Mouse (Mus musculus): ENCODE results near the gene Hfe2. TPM values are rescaled to one million over a fixed set of nuclear protein-coding genes. Genes with fewer than 3 reads are reported as not detected.
"Not testable (repeated sequence)": the region's sequence is repeated elsewhere in the genome, so short reads cannot be mapped to it uniquely, and the experiment has no call there.

The Hfe2 gene
- 0.13 and 0.18 TPM in 2 replicates for polyA plus RNA-seq (2015; fragmentation: Nextera tagmentation; extraction: Ambion mirVana)

DNA sequence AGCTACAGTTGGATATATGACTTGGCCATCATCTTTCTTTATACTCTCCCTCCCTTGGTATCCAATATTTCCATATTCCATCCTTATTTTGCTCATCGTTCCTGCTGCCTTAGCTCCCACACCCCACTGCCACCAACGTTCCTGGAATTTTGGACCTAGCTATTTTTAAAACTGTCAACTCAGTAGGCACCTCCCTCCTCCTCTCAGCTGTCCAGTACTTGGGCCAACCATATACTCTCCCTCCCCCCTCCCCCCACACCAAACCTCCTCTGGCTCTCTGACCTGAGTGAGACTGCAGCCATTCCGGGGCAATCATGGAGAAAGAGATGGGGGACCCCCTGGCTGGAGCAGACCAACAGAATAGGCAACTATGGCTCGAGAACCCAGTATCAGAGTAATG is at the start of gene Hfe2:
Gene Hfe2, plus strand, starts transcription at position 259 of the 400 bp plus-strand sequence.
- no peak for DNase-seq (ENCODE audit: low spot score)

DNA sequence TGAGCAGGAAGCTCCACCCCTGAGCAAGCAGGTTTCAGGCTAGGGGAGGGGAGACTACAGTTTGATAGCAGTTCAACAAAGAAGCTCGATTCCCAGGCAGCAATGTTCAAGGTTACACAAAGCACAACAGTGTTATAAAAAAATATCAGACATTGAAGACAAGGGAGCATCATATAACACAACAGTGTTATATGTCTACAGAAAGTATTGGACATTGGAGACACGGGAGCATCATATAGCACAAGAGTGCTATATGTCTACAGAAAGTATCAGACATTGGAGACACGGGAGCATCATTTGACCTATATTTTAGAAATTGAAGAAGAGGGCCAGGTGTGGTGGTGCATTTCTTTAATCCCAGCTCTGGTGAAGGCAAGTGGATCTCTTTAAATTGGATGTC is 47.9 kb upstream of the Hfe2 start:
- DNase-seq (ENCODE audit: low spot score) = no peak

DNA sequence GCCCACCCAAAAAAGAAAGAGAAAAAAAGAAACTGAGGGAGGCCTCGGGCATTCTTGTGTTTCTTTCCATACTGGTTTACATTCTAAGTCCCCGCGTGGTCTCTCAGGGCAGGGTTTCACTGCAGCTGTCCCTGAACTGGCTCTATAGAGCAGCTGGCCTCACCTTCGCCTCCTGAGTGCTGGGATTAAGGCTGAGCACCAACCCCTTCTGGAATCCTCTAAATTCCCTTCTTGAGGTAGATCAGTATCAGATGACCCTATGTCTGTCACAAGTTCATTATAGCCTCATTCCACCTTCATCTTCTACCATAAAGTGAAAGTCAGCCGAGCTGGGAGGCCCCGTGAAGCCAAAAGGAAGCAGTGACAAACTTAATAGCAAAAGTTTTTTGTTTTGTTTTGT is 47.4 kb upstream of the Hfe2 start:
- no peak for DNase-seq (ENCODE audit: low spot score)

DNA sequence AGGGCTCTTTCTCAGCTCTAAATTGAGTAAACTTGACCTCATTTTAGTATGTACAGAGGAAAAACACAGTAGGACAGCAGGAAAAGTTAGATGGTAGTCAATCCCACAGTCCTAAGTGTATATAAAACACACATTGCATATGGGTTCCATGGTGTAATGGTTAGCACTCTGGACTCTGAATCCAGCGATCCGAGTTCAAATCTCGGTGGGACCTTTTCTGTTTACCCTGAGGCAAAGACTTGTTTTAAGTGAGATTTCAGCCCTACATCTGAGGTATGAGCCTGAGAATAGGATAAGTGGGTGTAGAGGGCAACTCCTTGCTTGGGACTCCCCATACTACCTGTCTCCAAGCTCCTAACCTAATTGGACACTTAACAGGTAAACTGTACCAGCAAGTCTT is 45.7 kb upstream of the Hfe2 start:
- DNase-seq (ENCODE audit: low spot score) = peak; percentile 34

DNA sequence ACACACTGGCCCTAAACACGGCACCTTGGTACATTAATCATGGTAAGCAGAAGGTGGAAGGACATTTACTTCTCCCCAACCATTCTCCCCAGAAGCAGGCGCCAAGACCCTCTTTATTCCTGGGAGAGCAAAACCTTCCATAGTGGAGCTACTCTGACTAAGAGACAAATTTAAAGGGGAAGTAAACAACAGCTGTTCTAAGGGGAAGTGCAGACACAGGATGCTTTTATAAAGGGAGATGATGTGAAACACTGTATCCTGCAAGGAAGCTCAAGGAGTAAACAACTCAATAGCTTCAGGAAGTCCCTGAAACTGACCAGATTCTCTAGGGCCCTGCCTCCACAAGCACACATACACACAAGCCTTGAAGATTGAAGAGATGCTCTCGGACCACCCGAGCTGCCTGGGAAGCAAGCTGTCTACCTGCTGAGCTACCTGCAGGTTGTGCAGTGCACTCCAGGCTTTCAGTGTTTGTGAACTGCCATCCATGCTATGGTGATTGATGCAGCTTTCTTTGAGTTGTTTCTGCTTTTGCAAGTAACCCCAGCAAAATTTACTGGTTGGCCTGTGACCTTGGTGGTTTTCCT is 44.2 kb upstream of the Hfe2 start:
- DNase-seq (ENCODE audit: low spot score) = no peak

DNA sequence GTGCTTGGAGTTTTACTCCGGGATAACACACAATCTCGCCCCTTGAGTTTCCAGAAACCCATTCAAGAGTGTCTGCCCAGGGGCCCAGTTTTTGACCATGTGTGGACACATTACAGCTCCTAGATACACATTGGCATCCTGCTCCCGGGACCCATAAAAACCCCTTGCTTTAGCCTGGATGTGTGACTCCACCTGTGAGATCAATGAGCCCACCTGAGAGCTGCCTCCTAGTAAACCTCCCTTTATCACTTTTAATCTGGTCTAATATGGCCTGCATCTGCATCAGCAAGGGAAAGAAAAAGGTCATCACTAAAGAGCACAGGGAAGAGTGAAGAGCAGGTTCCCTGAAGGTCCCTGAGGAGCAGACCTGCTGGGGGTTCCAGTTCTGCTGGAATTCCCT is 43.1 kb upstream of the Hfe2 start:
- DNase-seq (ENCODE audit: low spot score) = no peak

DNA sequence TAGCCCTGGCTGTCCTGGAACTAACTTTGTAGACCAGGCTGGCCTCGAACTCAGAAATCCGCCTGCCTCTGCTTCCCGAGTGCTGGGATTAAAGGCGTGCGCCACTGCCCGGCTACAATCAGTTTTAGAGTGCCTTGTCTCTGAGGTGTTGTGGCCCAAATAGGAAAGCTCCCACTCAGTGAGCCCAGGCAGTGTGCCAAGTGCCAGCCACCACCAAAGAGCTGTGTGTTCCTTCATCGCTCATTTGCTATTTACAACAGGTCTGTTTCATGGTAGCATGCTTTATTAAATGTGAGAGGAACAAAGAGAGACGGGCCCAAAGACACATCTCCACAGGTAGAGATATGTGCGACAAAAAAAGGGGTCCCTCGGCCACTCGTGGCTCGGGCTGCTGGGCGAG is 42.5 kb upstream of the Hfe2 start:
- no peak for DNase-seq (ENCODE audit: low spot score)

DNA sequence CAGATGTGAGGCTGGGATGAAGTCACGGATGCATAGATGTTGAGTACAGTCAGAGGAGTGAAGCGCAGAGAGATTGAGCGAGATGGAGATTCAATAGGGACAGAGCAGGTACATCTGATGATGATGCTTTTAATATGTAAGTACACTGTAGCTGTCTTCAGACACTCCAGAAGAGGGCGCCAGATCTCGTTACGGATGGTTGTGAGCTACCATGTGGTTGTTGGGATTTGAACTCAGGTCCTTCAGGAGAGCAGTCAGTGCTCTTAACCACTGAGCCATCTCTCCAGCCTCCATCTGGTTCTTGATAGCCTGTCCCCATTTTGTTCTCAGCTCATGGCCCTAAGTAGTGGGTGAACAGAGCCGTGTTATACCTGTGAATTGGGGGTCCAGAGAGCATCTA is 41.9 kb upstream of the Hfe2 start:
- not testable (repeated sequence) for DNase-seq (ENCODE audit: low spot score)

DNA sequence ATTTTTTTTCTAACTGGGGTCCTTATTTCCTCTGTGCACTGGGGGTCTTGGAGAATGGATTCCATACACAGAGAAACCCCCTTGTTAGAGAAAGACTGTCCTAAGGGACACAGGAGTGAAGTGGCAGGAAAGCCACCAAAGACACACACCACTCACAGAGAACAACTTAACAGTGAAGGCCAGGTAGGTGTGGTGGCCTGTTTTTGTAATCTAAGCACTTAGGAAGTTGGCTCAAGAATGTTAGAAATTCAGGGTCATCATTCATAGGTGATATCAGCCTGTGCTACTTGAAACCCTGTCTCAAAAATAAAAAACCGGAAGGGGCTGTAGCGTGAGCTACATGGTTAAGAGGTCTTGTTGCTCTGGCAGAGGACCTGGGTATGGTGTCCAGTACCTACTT is 41.0 kb upstream of the Hfe2 start:
- no peak for DNase-seq (ENCODE audit: low spot score)

DNA sequence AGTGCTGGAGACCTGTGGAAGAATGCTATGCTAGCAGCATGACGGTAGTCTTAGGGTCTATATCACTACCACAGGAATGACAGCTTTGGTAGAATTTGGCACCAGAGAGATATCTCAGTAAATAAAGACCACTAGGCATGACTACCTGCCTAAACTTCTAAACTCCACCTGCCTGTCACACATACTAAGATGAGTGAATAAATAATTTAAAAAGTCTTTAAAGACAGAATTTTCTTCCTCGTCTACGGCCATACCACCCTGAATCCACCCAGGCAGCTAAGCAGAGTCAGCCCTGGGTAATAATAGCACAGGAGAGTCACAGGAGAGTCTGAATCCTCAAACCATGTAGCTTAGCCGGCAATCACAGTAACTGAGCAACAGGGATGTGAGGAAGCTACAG is 40.1 kb upstream of the Hfe2 start:
- DNase-seq (ENCODE audit: low spot score) = no peak

DNA sequence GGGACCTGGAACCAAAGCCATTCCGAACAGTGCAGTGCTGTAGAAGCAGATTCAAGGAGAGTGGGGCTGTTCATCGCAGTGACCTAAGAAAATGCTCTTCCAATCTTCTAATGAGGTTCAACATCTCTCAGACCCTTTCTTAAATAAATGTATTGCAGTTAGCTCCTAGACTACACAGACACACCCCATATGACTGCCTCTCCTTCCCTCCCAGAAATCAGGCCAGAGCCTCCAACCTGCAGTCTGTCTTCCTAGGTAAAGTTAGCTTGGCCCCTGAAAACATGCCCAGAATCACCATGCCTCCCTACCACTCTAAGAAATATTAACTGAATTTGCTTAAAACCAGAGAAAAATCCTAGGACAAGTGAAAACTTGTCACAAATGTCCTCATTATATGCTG is 39.6 kb upstream of the Hfe2 start:
- DNase-seq (ENCODE audit: low spot score) = no peak

DNA sequence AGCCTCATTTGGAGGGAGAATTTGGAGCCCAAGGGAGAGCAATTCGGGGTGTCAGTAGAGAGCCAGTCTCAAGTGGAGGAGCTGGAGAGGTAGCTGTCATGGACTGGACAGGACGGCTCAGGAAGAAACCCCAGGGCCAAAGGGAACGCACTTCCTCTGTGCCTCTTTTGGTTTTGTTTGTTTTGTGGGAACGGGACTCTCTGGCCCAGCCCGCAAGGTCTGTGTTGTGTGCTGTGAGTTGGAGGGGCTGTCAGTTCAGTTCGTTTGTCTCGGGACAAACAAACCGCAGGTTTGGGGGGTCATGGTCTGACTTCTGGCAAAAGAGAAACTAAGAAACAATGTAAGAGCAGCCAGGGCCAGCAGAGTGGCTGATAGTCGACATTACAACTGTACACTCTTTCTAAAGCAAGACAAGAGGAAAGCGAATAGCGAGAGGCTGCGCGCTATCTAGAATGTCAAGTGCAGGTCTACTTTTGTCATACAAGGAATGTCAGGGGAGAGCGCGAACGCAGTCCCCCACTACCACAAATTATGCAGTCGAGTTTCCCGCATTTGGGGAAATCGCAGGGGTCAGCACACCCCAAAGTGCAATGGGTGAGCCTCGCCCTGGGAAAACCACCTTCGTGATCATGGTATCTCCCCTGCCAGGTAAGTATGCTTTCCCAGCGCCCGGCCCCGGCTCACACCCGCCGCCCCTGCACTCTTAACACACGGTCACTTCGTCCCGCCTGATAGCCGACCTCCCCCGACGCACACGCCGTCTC is 38.7 kb upstream of the Hfe2 start:
- not testable (repeated sequence) for DNase-seq (ENCODE audit: low spot score)

DNA sequence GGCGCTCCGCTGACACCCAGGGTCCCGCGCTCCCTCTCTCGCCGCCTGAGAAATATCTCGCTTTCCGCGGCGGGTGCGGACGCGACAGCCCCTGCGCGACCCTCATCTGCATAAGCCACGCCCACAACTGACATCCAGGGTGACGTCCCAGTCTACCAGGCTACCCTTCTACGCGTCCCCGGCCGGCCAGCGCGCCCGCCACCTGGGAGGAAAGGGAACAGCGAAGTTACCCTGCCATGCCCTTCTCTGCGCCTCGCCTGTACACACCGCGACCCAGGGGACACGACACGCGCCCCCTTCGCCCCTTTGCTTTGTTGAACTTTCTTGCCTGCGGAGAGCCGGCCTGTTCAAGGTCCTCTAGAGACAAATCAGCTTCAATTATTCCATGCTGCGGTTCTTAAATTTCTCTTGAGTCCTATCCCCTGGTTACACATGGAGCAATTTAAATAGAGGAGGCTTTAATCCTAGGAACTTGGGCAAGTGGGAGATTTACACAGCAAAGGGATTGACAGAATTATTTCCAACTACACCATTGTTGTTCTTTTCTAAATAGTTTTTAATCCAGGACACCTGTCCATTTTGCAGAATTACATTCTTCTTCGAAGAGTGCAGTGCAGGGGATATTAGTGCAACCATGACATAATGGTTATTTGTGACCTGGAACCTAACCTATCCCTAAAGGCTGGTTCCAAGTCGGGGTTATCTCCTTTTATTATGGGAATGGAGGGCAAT is 38.0 kb upstream of the Hfe2 start:
- peak; percentile 50 for DNase-seq (ENCODE audit: low spot score)

DNA sequence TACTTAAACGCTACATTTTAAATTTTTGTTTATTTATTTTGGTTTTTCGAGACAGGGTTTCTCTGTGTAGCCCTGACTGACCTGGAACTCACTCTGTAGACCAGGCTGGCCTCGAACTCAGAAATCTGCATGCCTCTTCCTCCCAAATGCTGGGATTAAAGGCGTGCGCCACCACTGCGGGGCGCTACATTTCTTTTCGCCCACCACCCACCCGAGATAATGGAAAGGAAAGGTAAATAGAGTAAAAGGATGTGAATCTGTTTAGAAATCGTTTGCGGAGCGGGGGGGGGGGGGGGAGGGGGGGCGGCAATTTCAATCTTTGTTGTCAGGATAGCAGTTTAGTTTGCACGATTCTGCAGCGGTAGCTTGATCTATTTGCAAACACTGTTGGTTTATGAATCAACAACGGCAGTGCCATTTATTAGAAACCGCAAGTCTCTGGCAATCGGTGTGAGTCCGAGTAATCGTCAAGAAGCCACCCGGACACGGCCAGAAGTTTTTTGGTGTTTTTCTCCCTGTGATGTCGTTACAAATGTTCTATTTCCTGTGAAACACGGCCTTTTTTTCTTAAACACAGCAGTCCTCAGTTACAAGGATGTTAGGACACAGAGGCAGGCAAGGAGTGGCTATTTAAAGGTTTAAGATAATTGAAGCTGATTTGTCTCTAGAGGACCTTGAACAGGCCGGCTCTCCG is 37.2 kb upstream of the Hfe2 start:
- peak; percentile 69 for DNase-seq (ENCODE audit: low spot score)

DNA sequence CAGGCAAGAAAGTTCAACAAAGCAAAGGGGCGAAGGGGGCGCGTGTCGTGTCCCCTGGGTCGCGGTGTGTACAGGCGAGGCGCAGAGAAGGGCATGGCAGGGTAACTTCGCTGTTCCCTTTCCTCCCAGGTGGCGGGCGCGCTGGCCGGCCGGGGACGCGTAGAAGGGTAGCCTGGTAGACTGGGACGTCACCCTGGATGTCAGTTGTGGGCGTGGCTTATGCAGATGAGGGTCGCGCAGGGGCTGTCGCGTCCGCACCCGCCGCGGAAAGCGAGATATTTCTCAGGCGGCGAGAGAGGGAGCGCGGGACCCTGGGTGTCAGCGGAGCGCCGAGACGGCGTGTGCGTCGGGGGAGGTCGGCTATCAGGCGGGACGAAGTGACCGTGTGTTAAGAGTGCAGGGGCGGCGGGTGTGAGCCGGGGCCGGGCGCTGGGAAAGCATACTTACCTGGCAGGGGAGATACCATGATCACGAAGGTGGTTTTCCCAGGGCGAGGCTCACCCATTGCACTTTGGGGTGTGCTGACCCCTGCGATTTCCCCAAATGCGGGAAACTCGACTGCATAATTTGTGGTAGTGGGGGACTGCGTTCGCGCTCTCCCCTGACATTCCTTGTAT is 36.6 kb upstream of the Hfe2 start:
- not testable (repeated sequence) for DNase-seq (ENCODE audit: low spot score)

DNA sequence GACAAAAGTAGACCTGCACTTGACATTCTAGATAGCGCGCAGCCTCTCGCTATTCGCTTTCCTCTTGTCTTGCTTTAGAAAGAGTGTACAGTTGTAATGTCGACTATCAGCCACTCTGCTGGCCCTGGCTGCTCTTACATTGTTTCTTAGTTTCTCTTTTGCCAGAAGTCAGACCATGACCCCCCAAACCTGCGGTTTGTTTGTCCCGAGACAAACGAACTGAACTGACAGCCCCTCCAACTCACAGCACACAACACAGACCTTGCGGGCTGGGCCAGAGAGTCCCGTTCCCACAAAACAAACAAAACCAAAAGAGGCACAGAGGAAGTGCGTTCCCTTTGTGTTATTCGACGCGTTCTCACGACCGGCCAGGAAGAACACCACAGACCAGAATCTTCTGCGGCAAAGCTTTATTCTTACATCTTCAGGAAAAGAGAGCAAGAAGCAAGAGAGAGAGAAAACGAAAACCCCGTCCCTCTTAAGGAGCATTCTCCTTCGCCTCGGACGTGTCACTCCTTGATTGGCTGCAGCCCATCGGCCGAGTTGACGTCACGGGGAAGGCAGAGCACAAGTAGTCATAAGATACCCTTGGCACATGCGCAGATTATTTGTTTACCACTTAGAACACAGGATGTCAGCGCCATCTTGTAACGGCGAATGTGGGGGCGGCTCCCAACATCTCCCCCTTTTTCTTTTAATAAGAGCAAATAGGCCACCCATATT is 35.9 kb upstream of the Hfe2 start:
- not testable (repeated sequence) for DNase-seq (ENCODE audit: low spot score)

DNA sequence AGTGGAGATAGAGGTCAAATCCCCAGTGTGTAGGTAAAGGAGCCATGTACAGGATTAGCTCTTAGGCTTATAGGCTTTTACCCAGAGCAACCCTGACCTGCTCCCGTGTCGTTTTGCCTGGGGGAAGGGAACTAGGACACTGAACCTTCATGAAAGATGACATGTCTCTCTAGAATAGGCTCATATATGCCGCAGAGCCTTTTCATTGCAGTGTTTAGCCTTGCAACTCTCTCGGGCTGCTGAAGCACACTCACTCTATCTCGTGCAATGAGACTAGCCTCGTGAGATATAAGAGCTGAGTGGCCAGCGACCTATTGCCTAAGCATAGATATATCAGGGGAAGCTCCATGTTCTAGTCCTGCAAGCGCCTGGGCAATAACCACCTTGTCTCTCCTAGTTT is 35.3 kb upstream of the Hfe2 start:
- DNase-seq (ENCODE audit: low spot score) = not testable (repeated sequence)

DNA sequence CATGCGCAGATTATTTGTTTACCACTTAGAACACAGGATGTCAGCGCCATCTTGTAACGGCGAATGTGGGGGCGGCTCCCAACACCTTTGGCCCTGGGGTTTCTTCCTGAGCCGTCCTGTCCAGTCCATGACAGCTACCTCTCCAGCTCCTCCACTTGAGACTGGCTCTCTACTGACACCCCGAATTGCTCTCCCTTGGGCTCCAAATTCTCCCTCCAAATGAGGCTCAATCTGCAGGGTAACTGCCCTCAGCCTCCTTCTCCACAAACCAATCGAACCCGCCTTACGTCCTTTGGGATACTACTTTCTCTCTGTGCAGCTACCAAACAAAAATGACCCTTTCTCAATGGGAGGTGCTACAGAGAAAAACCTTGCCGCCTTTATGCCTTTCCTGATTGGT is 30.5 kb upstream of the Hfe2 start:
- not testable (repeated sequence) for DNase-seq (ENCODE audit: low spot score)

DNA sequence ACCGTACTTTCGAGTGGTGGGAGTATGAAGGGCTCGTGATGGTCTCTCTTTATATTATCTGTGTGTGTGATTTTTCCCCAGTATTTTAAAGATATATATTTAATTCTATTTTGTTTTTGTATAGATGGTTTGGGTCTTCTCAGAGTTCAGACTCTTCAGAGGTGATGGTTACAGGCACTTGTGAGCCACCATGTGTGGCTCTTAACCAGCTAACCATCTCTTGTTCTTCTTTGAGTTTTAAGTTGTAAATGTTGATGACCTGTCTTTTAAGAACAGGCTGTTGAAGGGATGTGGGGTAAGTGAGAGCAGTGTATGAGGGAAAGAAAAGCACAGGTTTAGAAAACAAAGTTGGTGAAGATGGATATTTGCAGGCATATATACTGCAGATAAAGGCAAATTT is 30.1 kb upstream of the Hfe2 start:
- DNase-seq (ENCODE audit: low spot score) = no peak

DNA sequence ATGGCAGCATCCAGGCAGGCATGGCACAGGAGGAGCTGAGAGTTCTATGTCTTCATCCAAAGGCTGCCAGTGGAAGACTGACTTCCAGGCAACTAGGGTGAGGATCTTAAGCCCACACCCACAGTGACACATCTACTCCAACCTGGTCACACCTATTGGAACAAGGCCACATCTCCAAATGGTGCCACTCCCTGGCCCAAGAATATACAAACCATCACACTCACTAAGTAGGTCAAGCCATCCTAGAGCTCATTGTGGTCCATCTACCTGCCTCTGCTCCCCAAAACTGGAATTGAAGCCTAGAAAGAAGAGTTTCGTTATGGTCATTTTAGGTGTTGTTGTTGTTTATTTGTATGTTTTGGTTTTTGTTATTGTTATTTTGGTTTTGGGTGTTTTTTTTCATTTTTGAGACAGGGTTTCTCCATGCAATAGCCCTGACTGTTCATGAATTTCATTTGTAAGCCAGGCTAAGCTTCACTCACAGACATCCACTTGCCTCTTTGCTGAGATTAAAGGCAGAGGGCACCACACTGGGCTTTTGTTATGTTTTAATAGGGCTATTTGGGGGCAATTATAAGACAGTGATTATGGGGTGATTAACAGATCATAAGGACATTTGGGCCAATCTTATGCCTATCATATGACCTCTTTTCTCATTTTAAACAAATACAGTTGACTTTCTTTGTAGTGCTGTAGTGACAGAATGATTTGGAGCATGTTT is 29.3 kb upstream of the Hfe2 start:
- no peak for DNase-seq (ENCODE audit: low spot score)
